Mouse (Mus musculus) bone marrow macrophage, adult 2 months (primary cell): ENCODE results near the gene Il21r.

Experiments used
- CTCF ChIP-seq: IDR thresholded peaks from 2 replicates; pipeline ENCODE4 v1.5.1; 2012; ENCODE audit warnings: low read depth, mild to moderate bottlenecking, low read length, moderate library complexity
- POLR2A ChIP-seq: IDR thresholded peaks from 2 replicates; pipeline ENCODE4 v1.6.1; 2012; ENCODE audit warnings: mild to moderate bottlenecking, low read depth, low read length, borderline replicate concordance

DNA sequence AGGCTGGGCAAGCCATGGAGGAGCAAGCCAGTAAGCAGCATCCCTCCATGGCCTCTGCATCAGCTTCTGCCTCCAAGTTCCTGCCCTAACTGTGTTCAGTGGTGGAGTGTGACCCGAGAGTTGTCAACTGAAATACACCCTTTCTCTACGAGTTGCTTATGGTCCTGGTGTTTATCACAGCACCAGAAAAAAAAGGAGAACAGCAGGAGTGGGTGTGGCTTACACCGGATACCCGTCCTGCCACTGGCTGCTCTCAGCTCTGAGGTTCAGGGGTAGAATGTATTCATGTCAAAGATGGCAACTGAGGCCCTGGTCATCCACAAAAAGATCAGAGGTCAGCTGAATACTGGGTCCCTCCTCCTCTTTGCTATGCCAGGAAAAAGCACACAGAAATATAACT is 16.8 kb downstream of the Il21r start:
- TF ChIP-seq CTCF (no peak), POLR2A (no peak)
